Mouse (Mus musculus) midbrain, postnatal 0 days (tissue): Measurements from ENCODE around the gene Iqca. TPM values are rescaled to one million over a fixed set of nuclear protein-coding genes. Genes with fewer than 3 reads are reported as not detected.
A peak's percentile ranks its signal among the peaks of the same experiment; 100 is the strongest.

Source experiments
- ATAC-seq: fragments of 200-750 bp; cut with Nextera tagmentation; 2 replicates; pipeline ENCODE4 v1.8.0; 2017; ENCODE audit warnings: moderate number of reproducible peaks, mild to moderate bottlenecking, moderate TSS enrichment, moderate library complexity; ENCODE audit not compliant: low FRiP score
- DNase-seq: peaks from one replicate; pipeline ENCODE4 v3.0.0-alpha.2; 2015; ENCODE audit warnings: low spot score
- H3K27ac ChIP-seq: fragments of 300-500 bp; sonication (generic); 2 replicates; pipeline ENCODE4 v1.5.1; 2014; ENCODE audit warnings: low read depth, mild to moderate bottlenecking, low read length, mixed read lengths
- H3K27me3 ChIP-seq: fragments of 300-500 bp; sonication (generic); 2 replicates; pipeline ENCODE4 v1.6.1; 2014; ENCODE audit warnings: low read length, control low read depth, mixed read lengths; ENCODE audit not compliant: insufficient read depth
- H3K36me3 ChIP-seq: fragments of 300-500 bp; sonication (generic); 2 replicates; pipeline ENCODE4 v1.6.1; 2014; ENCODE audit warnings: low read length, control low read depth, mixed read lengths; ENCODE audit not compliant: insufficient read depth
- H3K4me1 ChIP-seq: fragments of 300-500 bp; sonication (generic); 2 replicates; pipeline ENCODE4 v1.6.1; 2014; ENCODE audit warnings: mild to moderate bottlenecking, control low read depth, antibody characterized with exemption, low read length, mixed read lengths; ENCODE audit not compliant: insufficient read depth
- H3K4me2 ChIP-seq: fragments of 300-500 bp; sonication (generic); 2 replicates; pipeline ENCODE4 v1.6.1; 2014; ENCODE audit warnings: low read depth, mild to moderate bottlenecking, low read length, mixed read lengths; ENCODE audit not compliant: poor library complexity, severe bottlenecking
- H3K4me3 ChIP-seq: fragments of 300-500 bp; sonication (generic); 2 replicates; pipeline ENCODE4 v1.5.1; 2014; ENCODE audit warnings: low read depth, mild to moderate bottlenecking, low read length, moderate library complexity
- H3K9ac ChIP-seq: fragments of 300-500 bp; sonication (generic); replicated peaks from 2 replicates; pipeline ENCODE4 v1.6.1; 2014; ENCODE audit warnings: mild to moderate bottlenecking, low read length, moderate library complexity, mixed read lengths; ENCODE audit not compliant: poor library complexity, severe bottlenecking
- H3K9me3 ChIP-seq: fragments of 300-500 bp; sonication (generic); 2 replicates; pipeline ENCODE4 v1.6.1; 2016; ENCODE audit warnings: low read length, control low read depth
- CTCF ChIP-seq: IDR thresholded peaks from 2 replicates; pipeline ENCODE4 v1.5.1; 2016; ENCODE audit warnings: antibody characterized with exemption, mild to moderate bottlenecking
- WGBS: fragments of 180-500 bp; shearing (Covaris S2); extraction: QIAGEN DNeasy Blood & Tissue Kit; methylation state at CpG from one replicate; pipeline ENCODE4 v1.1.7; 2014; 5-methylcytosine and 5-hydroxymethylcytosine counted together
- polyA plus RNA-seq: library from polyadenylated mRNA; unstranded; fragments of >200 nt; fragmentation: Nextera tagmentation; extraction: Ambion mirVana; gene quantifications from 2 replicates; pipeline ENCODE4 v1.2.1, GENCODE M21; 2015
- total RNA-seq: library from RNA; depleted of rRNA; stranded (reverse); fragments of >200 nt; gene quantifications from 2 replicates; pipeline ENCODE4 v1.2.3, GENCODE M21; 2014

Gene Iqca
- total and polyA plus RNA-seq, 2 experiments from 2014 or later, result 0.83 to 2.7 TPM

GRCm38 (mm10) chr1:90071812-90072580 lies 81.2 kb downstream of the Iqca start:
- H3K4me2 ChIP-seq, result no peak overlapping the region
- no peaks in the 10 kb centered on the region for H3K4me1 ChIP-seq
- no peak for ATAC-seq
- H3K9me3 ChIP-seq, result no peaks in the 10 kb centered on the region
- no peaks in the 10 kb centered on the region for H3K27me3 ChIP-seq
- no peak for TF ChIP-seq CTCF
- H3K27ac ChIP-seq, result no peak overlapping the region
- no peak for DNase-seq
- no peaks in the 10 kb centered on the region for H3K36me3 ChIP-seq
- WGBS, result 67% methylated on average over 13 of the region's 13 CpGs
- no peak overlapping the region for H3K9ac ChIP-seq
- H3K4me3 ChIP-seq, result no peak overlapping the region

GRCm38 (mm10) chr1:90060599-90060998 lies 92.6 kb downstream of the Iqca start:
- 16% methylated on average over 7 of the region's 7 CpGs for WGBS
- DNase-seq (peak; percentile 85), ATAC-seq (peak; percentile 52; the same call in 1 of the 2 replicates)
- Histone ChIP-seq H3K36me3 (no peaks in the 10 kb centered on the region), H3K9me3 (no peaks in the 10 kb centered on the region), H3K4me1 (no peaks in the 10 kb centered on the region), H3K27ac (no peak overlapping the region), H3K4me2 (no peak overlapping the region), H3K27me3 (no peaks in the 10 kb centered on the region), H3K9ac (no peak overlapping the region), H3K4me3 (no peak overlapping the region)
- TF ChIP-seq CTCF, result peak; percentile 88

- H3K9me3 ChIP-seq, result no peaks in the 10 kb centered on the region
- no peak overlapping the region for H3K27ac ChIP-seq
- no peak for TF ChIP-seq CTCF
- H3K9ac ChIP-seq, result no peak overlapping the region
- H3K36me3 ChIP-seq, result no peaks in the 10 kb centered on the region
- H3K4me3 ChIP-seq, result no peak overlapping the region
- WGBS, result 69% methylated on average over 3 of the region's 3 CpGs
- no peaks in the 10 kb centered on the region for H3K27me3 ChIP-seq
- DNase-seq, result no peak
- no peak overlapping the region for H3K4me2 ChIP-seq
- H3K4me1 ChIP-seq, result no peaks in the 10 kb centered on the region
- no peak for ATAC-seq
These were observed 93.1 kb downstream of the Iqca start for GRCm38 (mm10) chr1:90060054-90060453.

- WGBS, result 91% methylated on average over 4 of the region's 4 CpGs
- ATAC-seq (no peak), DNase-seq (no peak)
- Histone ChIP-seq H3K9ac (no peak overlapping the region), H3K4me3 (no peak overlapping the region), H3K36me3 (no peaks in the 10 kb centered on the region), H3K4me1 (no peaks in the 10 kb centered on the region), H3K9me3 (no peaks in the 10 kb centered on the region), H3K4me2 (no peak overlapping the region), H3K27me3 (no peaks in the 10 kb centered on the region), H3K27ac (no peak overlapping the region)
- no peak for TF ChIP-seq CTCF
These were observed 98.2 kb downstream of the Iqca start for GRCm38 (mm10) chr1:90054991-90055390.

GRCm38 (mm10) chr1:90051347-90051746 lies 101.9 kb downstream of the Iqca start:
- peak; percentile 82 for DNase-seq
- ATAC-seq, result no peak
- Histone ChIP-seq H3K27me3 (no peaks in the 10 kb centered on the region), H3K27ac (no peak overlapping the region), H3K36me3 (no peaks in the 10 kb centered on the region), H3K4me1 (no peaks in the 10 kb centered on the region), H3K9ac (no peak overlapping the region), H3K4me3 (no peak overlapping the region), H3K9me3 (no peaks in the 10 kb centered on the region), H3K4me2 (no peak overlapping the region)
- 35% methylated on average over 5 of the region's 5 CpGs for WGBS
- TF ChIP-seq CTCF, result peak; percentile 88

- H3K4me3 ChIP-seq, result no peak overlapping the region
- WGBS, result 54% methylated on average over 20 of the region's 20 CpGs
- TF ChIP-seq CTCF, result no peak
- H3K9me3 ChIP-seq, result no peaks in the 10 kb centered on the region
- H3K27ac ChIP-seq, result no peak overlapping the region
- DNase-seq (peak; percentile 54), ATAC-seq (no peak)
- no peaks in the 10 kb centered on the region for H3K27me3 ChIP-seq
- H3K9ac ChIP-seq, result no peak overlapping the region; the same call in 1 of the 2 replicates
- no peaks in the 10 kb centered on the region for H3K36me3 ChIP-seq
- H3K4me2 ChIP-seq, result no peak overlapping the region
- H3K4me1 ChIP-seq, result no peaks in the 10 kb centered on the region
These were observed 103.0 kb downstream of the Iqca start for GRCm38 (mm10) chr1:90050046-90050739.
